ENCODE assay signal across 17 mouse cellular contexts in genomic region chr14:121208159-121208515, GRCm38 (mm10).
DNase-seq lines count a peak whose midpoint lies in the region; ATAC-seq lines count a peak whose summit lies in the region.
"Had no signal": no experiment of that assay in that cellular context is flagged by ENCODE, and none has a peak within 500 bp of the region (broad histone marks: within the 10 kb centered on the region; RNA-seq: fewer than 3 reads in every experiment).

No protein-coding gene starts in this region.

- H3K4me1 ChIP-seq in heart, embryonic 15.5 days (replicated peaks) = peaks cover 8% of the 10 kb centered on the region; the same call in 1 of the 2 replicates
- no peaks in the 10 kb centered on the region for H3K4me1 ChIP-seq in heart, embryonic 11.5 days (ENCODE audit: control insufficient read depth, insufficient read depth, low read length)
- H3K4me1 ChIP-seq in forebrain, embryonic 15.5 days = peaks cover 13% of the 10 kb centered on the region
- H3K4me1 ChIP-seq: liver, embryonic 12.5 days had no signal

- H3K27me3 ChIP-seq in heart, embryonic 15.5 days = no peaks in the 10 kb centered on the region
- H3K27me3 ChIP-seq in heart, embryonic 11.5 days (ENCODE audit: control insufficient read depth, insufficient read depth, low read length) = no peaks in the 10 kb centered on the region
- no peaks in the 10 kb centered on the region for H3K27me3 ChIP-seq in forebrain, embryonic 15.5 days
- H3K27me3 ChIP-seq: hindbrain, embryonic 15.5 days; liver, embryonic 12.5 days; midbrain, embryonic 12.5 days had no signal

- H3K9ac ChIP-seq in heart, embryonic 15.5 days = no peak overlapping the region
- no peak overlapping the region for H3K9ac ChIP-seq in heart, embryonic 11.5 days (ENCODE audit: low read depth, low read length)
- no peak overlapping the region for H3K9ac ChIP-seq in forebrain, embryonic 15.5 days (replicated peaks)
- H3K9ac ChIP-seq: hindbrain, embryonic 15.5 days; liver, embryonic 12.5 days; lung, embryonic 14.5 days; midbrain, embryonic 12.5 days had no signal

- DNase-seq in cerebellum, adult 11 months = peak; percentile 28
- DNase-seq in cerebellum, postnatal 4 days (ENCODE audit: low spot score in 2 of 2) = no peak
- peak; percentile 60 to 61 for DNase-seq in cerebellum, adult 18-20 months
- no peak for DNase-seq in right cerebral cortex, adult 18-20 months
- DNase-seq: heart, postnatal 14 days; lung, embryonic 14.5 days had no signal

- H3K27ac ChIP-seq in heart, embryonic 15.5 days = peak overlapping the region; percentile 24; the same call in 1 of the 2 replicates
- no peak overlapping the region for H3K27ac ChIP-seq in heart, embryonic 11.5 days (ENCODE audit: low read depth, low read length)
- no peak overlapping the region for H3K27ac ChIP-seq in forebrain, embryonic 15.5 days (replicated peaks)
- H3K27ac ChIP-seq: liver, embryonic 12.5 days; macrophage; midbrain, embryonic 12.5 days had no signal

- WGBS in heart, embryonic 15.5 days = 42% methylated on average over 3 of the region's 3 CpGs
- 66% methylated on average over 3 of the region's 3 CpGs for WGBS in heart, embryonic 11.5 days (ENCODE audit: insufficient replicate concordance)
- WGBS in forebrain, embryonic 15.5 days = 46% methylated on average over 3 of the region's 3 CpGs

- no peak overlapping the region for H3K4me3 ChIP-seq in heart, embryonic 15.5 days
- H3K4me3 ChIP-seq in heart, embryonic 11.5 days (ENCODE audit: low read depth, low read length) = no peak overlapping the region
- no peak overlapping the region for H3K4me3 ChIP-seq in forebrain, embryonic 15.5 days
- H3K4me3 ChIP-seq: hindbrain, embryonic 15.5 days; liver, embryonic 12.5 days; midbrain, embryonic 12.5 days had no signal

- 0 out of 2 replicates have a peak, but pooled peaks cover 4% of the 10 kb centered on the region for H3K36me3 ChIP-seq in heart, embryonic 15.5 days
- no peaks in the 10 kb centered on the region for H3K36me3 ChIP-seq in heart, embryonic 11.5 days (ENCODE audit: control insufficient read depth, insufficient read depth, low read length)
- H3K36me3 ChIP-seq in forebrain, embryonic 15.5 days = no peaks in the 10 kb centered on the region
- H3K36me3 ChIP-seq: G1E had no signal

- no peak overlapping the region for H3K4me2 ChIP-seq in heart, embryonic 15.5 days
- no peak overlapping the region for H3K4me2 ChIP-seq in heart, embryonic 11.5 days
- H3K4me2 ChIP-seq in forebrain, embryonic 15.5 days (replicated peaks) = no peak overlapping the region
- H3K4me2 ChIP-seq: hindbrain, embryonic 15.5 days; liver, embryonic 12.5 days; lung, embryonic 14.5 days; midbrain, embryonic 12.5 days had no signal

- no peak for ATAC-seq in heart, embryonic 15.5 days (replicated peaks; ENCODE audit: insufficient number of reproducible peaks, insufficient read depth, low FRiP score, low read depth)
- ATAC-seq in heart, embryonic 11.5 days (replicated peaks; ENCODE audit: insufficient number of reproducible peaks, low FRiP score, low TSS enrichment) = no peak
- ATAC-seq in forebrain, embryonic 15.5 days (replicated peaks) = 0 out of 2 replicates have a peak, but pooled peaks have one; percentile 14
- no peak for ATAC-seq in megakaryocyte-erythroid progenitor cell, adult 5-6 weeks (replicated peaks; ENCODE audit: low FRiP score, low TSS enrichment, poor library complexity, severe bottlenecking)
- ATAC-seq: CD4-positive, CD25-positive, alpha-beta regulatory T cell, adult 4 months; intestine, embryonic 16.5 days; liver, embryonic 12.5 days had no signal

- H3K9me3 ChIP-seq in heart, embryonic 15.5 days (replicated peaks) = no peaks in the 10 kb centered on the region
- H3K9me3 ChIP-seq in heart, embryonic 11.5 days (replicated peaks; ENCODE audit: control insufficient read depth, low read length) = no peaks in the 10 kb centered on the region
- no peaks in the 10 kb centered on the region for H3K9me3 ChIP-seq in forebrain, embryonic 15.5 days
- H3K9me3 ChIP-seq: hindbrain, embryonic 15.5 days; liver, embryonic 12.5 days; midbrain, embryonic 12.5 days had no signal

Comparison
In these comparisons a context has a peak if more than half of its experiments do, and no peak if none do; other contexts are left out.
1. DNase-seq: peak in cerebellum, adult 11 months (single experiment) and cerebellum, adult 18-20 months (2 of 2); none in cerebellum, postnatal 4 days (0 of 2) and right cerebral cortex, adult 18-20 months (single experiment).